Mouse (Mus musculus) fibroblast of lung, adult 2 months (primary cell): ENCODE measurements at regions not wholly inside any gene's neighbourhood (a gene's known extent, or its start where the extent isn't known, plus 50 kb on each side); places are given as distances from the start of the nearest gene placed in this dataset.

Source experiments
- DNase-seq: peaks from one replicate; pipeline ENCODE4 v3.0.0-alpha.2; 2011; ENCODE audit warnings: low read depth

DNA sequence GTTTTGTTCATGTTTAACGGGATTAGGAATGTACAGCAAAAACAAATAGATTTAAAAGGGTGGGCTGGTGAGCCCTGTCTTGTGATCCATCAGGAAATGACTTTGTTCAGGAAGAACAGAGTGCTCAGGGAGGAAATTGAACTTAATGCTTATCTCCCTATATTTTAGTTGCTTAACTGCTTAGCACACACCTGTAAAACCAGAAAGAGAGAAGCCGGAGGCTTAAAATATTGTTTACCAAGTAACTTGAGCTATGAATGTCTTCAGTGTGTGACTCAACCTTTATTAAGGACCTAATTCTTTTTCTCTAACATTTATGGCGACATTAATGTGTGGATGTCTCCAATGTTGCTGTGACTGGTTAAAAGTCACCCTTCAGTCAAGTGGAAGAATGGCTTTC, 79.4 kb upstream of the Cxcr4 start:
- DNase-seq = no peak

DNA sequence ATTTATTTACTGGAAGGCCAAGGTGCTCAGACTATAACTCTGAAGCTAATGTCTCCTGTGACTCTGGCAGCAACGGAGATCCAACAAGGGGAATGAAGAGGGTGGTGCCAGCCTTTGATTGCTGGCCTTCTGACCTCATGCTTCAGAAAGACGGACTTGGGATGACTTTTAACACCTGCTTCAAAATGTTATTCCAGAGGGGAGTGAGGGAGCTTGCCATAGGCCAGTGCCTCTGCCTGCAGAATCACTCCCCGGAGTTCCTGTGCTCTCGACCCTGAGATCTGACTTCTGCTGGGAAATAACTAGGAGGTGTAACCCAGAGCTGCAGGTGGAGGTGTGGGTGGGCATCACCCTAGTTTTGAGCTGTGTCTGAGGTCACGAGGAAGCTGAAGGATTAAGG, 78.9 kb upstream of the Cxcr4 start:
- no peak for DNase-seq

DNA sequence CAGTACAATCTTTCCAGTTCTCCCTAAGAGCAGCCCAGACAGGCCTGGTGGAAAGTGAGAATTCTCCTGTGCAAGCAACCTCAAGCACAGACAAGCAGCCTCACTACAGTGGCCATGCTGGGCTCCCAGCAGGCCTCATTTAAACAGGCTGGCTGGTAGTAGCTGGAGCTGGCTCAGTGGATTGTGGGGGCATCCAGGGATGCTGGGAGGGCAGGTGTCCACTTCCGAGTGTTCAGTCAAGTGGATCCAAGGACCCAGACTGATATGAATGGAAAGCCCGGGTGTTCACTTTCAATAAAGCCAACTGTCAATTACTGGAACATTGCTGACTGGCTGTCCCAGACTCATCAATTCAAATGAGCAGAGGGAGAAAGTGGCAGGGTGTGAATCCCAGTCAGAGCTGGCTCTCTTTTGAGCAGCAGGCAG, 77.2 kb upstream of the Cxcr4 start:
- no peak for DNase-seq

DNA sequence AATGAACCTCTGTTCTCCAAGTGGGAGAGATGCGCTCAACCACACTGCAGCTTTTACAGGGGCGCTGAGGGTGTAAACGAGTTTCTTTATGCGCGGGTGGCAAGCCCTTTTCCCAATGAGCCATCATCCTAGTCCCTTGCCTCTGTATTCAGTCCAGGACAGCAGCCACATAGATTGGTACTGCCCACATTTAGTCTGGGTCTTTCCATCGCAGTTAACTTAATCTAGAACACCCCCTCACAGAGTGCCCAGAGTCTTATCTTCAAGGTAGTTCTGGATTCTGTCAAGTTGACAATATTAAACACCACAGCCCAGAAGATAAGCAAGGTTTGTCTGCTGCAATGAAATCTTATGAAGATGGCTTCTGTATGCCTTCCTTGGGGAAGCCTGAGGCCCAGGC, 76.6 kb upstream of the Cxcr4 start:
- DNase-seq = no peak

DNA sequence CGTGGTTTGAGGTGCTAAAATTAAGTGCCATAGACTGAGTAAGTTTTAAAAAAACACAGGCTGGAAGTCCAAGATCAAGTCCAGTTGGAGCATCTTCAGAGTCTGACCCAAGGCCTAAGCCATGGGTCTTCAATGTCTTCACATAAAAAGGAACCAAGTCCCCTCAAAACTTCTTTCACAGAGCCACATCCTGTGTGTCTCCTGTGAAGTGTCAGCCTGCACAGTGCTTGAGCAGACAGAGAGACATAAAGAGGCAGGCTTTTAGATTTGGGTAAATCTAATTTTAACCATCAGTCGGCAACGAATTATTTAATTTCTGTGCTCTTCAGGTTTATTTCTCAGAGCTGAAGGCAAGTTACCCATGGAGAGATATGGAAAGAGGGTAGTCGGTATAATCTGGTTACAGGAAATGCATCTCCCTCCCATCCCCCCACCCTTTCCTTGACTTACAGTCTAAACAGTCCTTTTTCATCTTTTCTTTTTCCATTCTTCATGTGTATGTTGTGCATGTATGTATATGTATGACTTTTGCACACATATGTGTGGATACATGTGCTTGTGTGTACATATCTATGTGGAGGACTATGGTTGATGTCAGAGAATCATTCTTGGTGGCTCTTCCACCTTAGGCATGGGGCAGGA, 75.1 kb upstream of the Cxcr4 start:
- DNase-seq = no peak

DNA sequence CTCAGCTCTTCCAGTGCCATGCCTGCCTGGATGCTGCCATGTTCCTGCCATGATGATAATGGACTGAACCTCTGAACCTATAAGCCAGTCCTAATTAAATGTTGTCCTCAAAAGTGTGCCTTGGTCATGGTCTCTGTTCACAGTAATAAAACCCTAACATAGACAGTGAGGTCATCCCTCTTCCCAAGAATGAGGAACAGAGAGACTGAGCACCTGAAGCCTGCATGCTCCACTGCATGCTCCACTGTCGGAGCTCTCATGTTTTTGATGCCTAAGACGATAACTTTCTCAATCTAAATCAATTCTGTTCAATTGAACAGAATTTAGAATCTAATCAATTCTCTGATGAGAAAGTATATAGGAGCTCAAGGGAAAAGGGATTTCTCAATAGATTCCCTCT, 71.1 kb upstream of the Cxcr4 start:
- DNase-seq = no peak

DNA sequence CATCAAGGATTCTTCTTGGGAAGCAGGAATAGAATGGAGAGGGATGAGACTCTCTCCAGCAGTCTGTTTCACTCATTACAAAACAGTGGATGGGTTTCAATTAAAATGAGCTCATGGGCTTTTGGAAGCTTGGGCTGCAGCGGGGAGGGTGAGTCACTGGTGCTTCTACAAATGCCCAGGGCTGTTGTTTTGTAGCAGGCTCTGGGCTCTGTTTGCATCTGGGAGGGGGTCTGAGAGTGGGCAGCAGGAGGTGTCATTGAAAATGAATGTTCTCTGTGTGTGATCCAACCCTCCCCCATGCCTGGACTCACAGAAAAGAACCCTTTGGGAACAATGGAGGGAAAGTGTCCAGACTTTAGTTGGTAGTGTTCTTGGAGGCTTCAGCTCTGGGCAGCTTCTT, 67.8 kb upstream of the Cxcr4 start:
- DNase-seq = no peak

DNA sequence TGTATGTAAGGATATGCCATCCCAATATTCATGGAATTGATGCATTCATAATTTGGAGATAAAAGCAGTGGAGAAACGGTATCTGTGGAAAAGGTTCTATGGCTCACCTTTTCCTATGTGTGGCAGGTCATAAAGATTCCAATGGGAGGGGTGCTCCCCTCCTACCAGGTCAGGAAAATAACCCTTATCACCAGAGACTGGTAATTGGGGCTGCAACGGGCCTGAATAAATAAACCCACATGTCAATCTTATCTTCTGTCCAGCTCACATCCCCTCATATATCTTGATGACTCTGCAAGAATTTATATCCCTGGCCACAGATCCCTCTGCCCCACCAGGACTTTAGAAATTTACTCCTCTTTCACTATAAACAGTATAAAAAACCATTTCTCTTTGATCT, 66.7 kb upstream of the Cxcr4 start:
- no peak for DNase-seq

DNA sequence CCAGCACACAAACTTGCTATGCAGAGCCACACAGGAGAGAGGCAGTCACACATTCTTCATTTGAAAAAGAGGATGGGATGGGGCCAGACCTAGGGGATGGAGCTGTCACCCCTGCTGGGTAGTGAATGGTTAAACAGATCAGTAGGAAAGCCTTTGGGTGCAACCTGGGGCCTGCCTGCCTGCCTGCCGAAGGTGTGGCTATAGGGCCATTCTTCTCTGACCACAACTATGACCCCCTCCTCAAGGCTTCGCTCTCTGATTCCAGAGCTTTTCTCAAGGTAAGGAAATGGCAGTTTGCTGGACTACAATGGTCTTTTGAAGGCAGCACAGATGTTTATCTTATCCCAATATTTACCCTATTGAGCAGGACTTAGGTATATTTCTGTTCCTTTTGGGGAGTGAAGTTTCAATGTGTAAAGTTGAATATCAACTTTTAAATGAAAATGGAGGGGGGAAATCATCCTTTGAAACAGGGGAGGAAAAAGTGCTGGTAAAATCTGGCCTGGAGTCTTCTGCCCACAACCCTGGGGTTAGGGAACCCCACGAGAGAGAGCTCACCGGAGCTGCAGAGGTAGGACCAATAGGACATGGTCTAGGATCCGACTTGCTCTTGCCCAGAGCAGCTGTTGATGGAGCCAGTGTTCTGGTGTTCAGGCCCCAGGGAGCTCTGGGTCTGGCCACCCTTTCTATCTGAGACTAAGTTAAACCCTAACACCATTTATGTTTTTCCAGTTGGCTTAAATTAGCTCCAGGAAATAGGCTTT, 62.2 kb upstream of the Cxcr4 start:
- DNase-seq = no peak

DNA sequence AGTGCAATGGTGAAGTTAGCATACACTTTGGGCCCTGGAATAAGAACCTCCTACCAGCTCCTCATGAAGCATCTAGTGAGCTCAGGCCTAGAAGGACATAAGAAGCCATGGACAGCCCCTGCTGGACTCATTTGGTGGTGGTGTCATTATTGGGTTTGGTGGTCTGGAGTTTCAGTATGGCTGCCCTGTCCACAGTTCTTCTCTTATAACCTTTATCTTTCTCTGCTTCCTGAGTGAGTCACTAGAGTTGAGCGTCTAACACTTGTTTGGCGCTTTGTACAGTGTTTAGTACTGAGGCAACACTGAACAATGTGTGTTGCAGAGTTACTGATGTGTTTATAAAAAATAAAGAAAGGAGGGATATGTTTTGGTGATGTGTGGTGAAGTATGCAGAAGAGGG, 58.5 kb upstream of the Cxcr4 start:
- DNase-seq = no peak

DNA sequence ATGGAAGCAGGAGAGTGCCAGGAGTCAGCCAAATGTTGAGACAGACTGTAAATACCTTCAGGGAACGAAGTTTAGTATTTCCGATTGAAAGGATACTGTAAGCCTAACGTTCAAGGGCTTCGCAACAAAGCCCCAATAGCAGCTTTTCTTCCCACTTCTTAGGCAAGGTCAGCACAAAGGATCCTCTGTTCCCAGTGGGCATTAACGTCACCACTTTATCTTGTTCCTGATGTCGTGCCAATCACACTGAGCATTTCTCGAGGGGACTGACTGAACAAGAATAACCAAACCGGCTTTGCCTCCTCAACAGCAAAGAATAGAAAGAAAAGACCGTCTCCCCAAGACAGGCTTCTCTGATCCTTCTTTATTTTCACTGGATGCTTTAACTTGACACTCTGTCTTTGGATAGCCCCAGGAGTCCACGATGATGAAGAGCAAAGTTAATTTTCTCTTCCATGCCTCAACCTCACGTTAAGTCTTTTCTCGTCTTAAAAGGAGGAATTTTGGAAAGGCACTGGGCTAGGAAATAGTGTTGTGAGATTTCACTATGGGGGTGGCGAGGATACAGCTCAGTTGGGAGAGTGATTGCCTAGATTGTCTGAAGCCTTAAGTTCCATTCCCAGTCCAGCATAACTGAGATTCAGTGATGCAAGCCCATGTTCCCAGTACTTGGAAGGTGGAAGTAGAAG, 57.5 kb upstream of the Cxcr4 start:
- DNase-seq = no peak

DNA sequence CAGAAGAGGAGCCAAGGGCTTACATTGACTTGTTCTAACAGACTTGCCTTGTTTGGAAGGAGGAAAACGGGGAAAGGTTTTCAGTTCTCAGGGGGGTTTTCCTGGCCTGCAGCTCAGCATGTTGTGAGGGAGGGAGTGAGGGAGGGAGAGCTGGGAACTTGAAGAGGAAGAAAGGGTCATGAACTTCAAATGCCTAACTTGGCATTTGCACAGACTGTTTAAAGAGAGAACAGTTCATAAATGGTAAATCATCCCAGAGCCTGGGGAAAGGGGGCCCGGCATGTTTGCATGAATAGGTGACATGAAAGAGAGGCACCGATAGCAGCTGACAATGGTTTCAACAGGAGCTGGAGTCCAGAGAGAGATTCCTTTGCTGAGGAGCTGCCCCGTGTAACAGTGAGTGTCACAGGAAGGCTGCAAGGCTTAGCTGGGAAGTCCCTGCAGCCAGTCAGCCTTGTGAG, 51.3 kb upstream of the Cxcr4 start:
- no peak for DNase-seq

DNA sequence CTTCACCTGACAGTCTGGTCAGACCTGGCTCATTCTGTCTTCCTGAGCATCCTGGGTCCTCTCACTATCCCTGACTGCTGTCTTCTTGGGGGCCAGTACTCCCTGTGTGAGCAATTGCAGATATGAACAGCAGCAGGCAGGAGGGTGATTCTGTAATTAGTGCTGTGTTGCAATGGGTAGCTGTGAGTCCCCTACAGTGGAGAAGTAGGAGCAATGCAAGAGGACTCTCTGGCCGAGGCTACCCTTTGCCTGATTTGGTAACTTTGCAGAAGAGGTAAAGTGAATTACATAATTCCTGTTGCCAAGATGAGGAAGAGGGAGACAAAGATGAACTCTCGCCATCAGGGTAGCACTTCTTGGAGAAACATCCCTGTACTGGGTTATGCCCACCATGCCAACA, 50.1 kb upstream of the Cxcr4 start:
- no peak for DNase-seq
